Mouse (Mus musculus) gastrocnemius, postnatal 14 days (tissue): ENCODE data around the gene Kap. TPM values are rescaled to one million over a fixed set of nuclear protein-coding genes. Genes with fewer than 3 reads are reported as not detected.
"Not testable (repeated sequence)": the region's sequence is repeated elsewhere in the genome, so short reads cannot be mapped to it uniquely, and the experiment has no call there.

Experiments
- DNase-seq: peaks from one replicate; pipeline ENCODE4 v3.0.0; 2021; ENCODE audit warnings: mixed read lengths
- intact Hi-C: fragments of 180-260 bp; cut with DNase I; formaldehyde crosslinking; loops from one replicate; pipeline ENCODE4 v1.15.1; 2025; ENCODE audit warnings: low total_unique reads
- long read RNA-seq, 2 experiments: library from polyadenylated mRNA; stranded (forward); transcript quantifications; one replicate each; pipeline ENCODE4 v2.0.0; 2021
- total RNA-seq, 2 experiments: library from RNA; stranded (reverse); gene quantifications; 2 replicates each; pipeline ENCODE4 v1.2.3; 2021

Gene Kap
- total RNA-seq: not detected
- long read RNA-seq, experiment 1: 0 reads
- long read RNA-seq, experiment 2: 0 reads

DNA sequence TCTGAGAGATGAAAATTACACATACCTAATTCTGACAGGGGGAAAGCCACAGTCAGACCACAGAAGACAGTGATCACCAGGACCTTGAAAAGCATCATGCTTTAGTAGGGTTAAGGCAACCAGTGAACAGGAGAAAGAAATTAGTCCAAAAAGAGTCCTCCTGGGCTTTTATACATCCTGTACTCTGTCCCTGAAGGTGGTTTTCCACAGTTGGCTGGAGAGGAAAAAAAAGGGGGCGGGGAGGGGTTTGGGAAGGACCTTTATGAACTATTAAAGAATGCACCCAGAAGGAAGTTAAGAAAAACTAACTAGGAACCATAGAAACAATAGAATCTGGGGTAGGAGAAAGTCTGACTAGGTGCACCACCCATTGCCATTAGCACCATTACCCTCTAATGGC lies at the start of gene Kap:
Gene Kap, minus strand, starts transcription at position 237 of the 400 bp plus-strand sequence.
- no peak for DNase-seq
- intact Hi-C loops: no loop called here

DNA sequence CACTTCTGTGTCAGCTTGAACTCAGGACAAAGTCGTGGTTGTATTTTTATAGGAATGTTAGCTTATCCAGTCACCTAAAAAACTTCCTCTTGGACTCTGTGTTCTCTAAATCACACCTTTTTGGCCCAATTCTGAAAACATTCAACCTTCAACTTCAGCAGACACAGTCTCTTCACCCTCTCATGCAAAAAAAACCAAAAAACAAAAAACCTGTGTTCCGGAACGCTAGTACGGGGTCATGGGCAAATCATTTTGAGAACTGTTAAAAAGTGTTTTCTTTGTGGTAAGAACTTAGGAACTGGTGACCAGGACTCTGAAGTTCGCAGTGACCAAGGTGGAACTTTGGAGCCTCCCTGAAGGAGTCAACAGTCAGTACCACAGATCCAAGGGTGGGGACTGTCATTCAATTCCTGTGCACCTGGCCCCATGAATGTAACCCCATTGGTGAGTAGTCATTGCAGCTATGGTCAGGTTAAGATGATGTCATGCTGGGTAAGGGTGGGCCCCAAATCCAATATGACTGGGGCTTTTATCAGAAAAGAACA lies 32.4 kb upstream of the Kap start:
- no peak for DNase-seq
- intact Hi-C loops: no loop called here

DNA sequence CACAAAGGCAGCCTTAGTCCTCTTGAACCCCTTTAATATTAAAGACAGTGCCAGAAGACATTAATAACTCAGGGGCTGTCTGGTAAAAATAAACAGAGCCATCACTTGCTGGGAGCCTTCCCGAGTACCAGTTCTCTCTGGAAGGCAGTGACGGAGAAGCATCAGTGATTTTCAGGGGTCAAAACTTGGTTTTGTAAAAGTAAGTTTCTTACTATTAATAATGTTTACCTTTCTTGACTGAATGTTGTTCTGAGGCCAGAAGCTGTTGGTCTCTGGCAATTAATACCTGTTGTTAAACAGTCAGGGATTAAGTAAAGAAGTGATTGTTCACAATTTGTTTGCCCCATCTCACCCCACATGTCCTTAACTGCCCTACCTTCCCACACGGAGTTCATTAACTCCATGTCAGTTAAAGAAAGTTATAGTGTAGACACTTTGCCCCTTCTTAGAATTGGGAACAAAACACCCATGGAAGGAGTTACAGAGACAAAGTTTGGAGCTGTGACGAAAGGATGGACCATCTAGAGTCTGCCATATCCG lies 30.0 kb upstream of the Kap start:
- intact Hi-C loops: no loop called here
- DNase-seq: no peak

DNA sequence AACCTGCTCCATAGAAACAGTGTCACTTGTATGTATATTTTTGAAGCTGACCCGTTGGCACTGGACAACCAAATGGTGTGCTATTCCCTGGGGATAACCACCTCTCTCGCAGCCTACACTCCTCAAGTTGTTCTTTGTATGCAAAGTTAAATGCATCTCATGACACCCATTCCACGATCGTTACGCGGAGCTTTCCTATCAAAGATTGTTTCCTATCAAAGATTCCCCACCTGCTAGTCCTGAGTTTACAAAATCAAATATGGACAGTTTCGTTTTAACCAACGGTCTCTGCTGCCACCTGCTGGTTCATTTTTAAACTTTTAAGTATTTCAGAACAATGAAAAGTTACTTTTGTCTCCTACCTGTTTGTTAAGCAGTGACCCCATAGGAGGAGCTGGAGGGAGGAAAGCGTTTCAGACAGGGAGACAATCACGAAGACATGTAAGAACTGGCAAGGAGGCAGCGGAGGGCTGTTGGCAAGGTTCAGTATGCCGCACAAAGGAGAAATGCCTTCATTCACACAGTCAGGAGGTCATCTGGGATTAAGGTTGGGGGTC lies 22.4 kb upstream of the Kap start:
- intact Hi-C loops: no loop called here
- DNase-seq: no peak

DNA sequence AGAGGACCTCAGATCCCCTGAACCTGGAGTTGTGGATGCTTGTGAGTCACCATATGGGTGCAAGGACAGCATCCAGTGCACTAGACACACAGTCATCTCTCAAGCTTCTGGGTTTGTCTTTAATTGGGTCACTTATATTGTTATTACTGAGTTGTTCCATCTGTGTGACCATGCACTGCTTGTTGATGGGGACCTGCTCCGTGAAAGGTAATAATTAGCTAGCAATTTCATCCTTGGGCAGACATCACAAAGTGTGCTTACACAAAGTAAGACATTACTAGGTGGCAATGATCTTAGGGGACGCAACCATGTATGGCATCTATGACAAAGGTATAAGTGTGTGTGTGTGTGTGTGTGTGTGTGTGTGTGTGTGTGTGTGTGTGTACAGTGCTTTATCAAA lies 19.1 kb upstream of the Kap start:
- DNase-seq: no peak
- intact Hi-C loops: no loop called here

DNA sequence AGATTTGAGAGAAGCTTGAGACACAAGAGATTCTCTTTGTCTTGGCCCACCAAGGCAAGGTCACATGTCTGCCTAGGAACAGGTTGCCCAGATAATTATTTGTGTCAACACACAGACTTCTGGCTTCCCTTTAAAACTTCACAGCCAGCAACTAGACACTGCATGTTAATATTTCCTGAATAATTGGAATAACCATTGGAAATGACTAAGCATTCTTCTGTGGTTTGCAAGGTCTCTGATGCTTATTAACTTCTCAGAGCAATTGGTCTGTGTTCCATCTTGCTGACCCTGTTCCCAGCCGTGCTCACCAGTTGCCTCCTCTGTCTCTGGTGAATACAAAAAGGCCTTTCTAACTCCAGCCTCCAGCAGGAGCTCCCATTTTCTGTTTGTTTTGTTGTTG lies 17.6 kb upstream of the Kap start:
- intact Hi-C loops: no loop called here
- DNase-seq: no peak

DNA sequence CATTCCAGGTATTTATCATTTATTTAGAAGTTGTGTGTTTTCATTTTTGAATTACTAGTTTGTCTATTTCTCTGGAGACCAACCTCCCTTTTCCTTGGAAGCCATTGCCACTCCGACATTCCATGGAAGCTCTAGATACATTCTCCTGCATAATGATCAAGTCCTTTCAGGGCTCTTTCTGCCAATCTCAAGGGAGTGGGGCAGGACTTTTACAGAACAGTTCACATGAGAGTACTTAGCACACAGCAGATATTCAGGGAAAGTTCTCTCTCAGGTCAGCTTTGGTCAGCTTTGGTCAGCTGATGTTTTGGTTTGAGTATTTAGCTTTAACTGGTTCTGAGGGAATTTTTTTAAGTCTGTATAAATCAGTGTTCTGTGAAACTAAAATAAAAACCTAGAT lies 14.8 kb upstream of the Kap start:
- intact Hi-C loops: no loop called here
- no peak for DNase-seq

DNA sequence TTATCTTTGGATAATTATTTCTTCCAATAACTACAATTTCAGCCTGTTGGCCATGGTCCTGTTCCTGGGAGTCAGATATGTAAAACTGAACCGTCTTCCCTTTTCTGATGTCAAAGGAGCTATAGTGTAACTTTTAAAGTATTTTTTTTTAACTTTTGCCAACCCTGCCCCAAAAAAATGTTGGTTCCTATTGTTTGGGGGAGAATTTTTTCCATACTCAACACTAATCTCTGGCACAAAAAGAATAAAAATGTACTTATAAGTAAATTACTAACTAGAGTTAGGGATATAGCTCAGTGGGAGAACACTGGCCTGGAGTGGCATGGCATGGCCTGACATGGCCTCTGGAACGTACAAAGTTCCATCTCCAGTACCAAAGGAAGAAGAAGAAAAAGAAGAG lies 2.3 kb upstream of the Kap start:
- intact Hi-C loops: no loop called here
- DNase-seq: no peak

DNA sequence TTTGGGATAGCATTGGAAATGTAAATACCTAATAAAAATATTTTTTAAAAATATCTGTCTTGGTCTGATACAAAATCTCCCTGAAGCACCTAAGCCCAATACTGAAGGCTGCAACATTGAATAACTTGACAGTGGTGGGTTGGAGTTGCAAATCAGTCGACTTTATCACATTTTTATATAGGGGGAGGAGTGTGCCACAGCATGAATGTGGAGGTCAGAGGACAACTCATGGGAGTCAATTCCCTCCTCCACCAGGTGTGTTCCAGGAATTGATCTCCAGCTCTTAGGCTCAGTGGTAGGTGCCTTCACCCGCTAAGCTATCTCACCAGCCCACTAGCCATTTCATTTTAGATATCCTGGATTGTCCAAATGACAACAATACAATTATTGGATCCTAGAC lies 4.2 kb downstream of the Kap start:
- intact Hi-C loops: no loop called here
- no peak for DNase-seq

DNA sequence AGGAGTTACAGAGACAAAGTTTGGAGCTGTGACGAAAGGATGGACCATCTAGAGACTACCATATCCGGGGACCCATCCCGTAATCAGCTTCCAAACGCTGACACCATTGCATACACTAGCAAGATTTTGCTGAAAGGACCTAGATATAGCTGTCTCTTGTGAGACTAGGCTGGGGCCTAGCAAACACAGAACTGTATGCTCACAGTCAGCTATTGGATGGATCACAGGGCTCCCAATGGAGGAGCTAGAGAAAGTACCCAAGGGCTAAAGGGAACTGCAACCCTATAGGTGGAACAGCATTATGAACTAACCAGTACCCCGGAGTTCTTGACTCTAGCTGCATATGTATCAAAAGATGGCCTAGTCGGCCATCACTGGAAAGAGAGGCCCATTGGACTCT lies 4.7 kb downstream of the Kap start:
- intact Hi-C loops, DNase-seq: not testable (repeated sequence)

DNA sequence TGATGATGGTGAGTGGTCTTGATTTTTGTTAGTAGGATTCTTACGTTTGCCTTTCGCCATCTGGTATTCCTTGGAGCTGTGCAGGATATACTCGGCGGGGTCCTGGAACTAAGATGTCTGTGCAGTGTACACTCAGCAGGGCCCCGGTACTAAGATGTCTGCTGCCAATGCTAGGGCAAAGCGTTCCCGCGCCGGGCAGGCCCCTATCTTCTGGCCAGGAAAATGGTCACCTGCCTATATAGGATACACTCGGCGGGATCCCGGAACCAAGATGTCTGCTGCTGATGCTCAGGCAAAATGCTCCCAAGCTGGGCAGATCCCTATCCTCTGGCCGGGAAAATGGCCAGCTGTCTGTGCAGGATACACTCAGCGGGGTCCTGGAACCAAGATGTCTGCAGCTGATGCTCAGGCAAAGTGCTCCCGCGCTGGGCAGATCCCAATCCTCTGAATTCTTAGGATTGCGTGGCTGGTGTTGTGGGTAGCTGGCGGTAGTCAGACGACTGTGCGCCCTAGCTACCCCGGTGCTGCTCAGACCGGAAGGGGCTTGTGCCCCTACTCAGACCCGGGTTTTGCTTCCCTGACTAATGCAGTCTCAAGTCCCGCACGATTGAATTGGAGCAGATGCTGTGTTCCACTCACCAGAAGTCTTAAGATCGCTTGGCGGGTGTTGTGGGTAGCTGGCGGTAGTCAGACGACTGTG lies 15.1 kb downstream of the Kap start:
- intact Hi-C loops, DNase-seq: not testable (repeated sequence)

DNA sequence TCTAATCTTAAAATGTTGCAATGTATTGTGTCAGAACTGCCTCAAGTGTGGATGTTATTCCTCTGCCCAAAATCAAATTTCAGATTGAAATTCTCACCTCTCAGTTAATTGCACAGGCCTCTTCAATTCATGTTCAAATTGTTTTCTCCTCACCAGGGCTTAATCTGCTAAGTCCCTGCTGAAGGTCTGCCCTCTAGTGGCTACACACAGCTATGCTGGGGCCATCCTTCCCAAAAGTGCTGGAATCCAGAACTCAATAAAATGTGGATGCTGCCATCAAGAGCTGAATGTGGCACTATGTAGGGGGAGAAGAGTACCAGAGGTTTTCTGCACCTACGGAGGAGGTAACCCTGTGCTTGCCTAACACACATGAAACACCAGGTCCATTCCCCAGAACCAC lies 41.2 kb downstream of the Kap start:
- no peak for DNase-seq
- intact Hi-C loops: no loop called here

Other genes starting within 250 kb of the Kap start
- 1 to 10 TPM; 7.8 to 8.3 TPM for gene Etv6, start 181.9 kb upstream of the Kap start, total RNA-seq